Mouse (Mus musculus) midbrain, embryonic 11.5 days (tissue): ENCODE measurements around the gene Phldb2. TPM values are rescaled to one million over a fixed set of nuclear protein-coding genes. Genes with fewer than 3 reads are reported as not detected.
A peak's percentile ranks its signal among the peaks of the same experiment; 100 is the strongest.

Experiments used
- ATAC-seq: fragments of 200-750 bp; cut with Nextera tagmentation; 2 replicates; pipeline ENCODE4 v1.8.0; 2017; ENCODE audit warnings: moderate TSS enrichment, moderate library complexity; ENCODE audit not compliant: low FRiP score
- DNase-seq: peaks from one replicate; pipeline ENCODE4 v3.0.0; 2015; ENCODE audit warnings: low spot score; ENCODE audit errors: missing footprints
- H3K27ac ChIP-seq: fragments of 300-500 bp; sonication (generic); 2 replicates; pipeline ENCODE4 v1.5.1; 2014; ENCODE audit warnings: low read depth, low read length
- H3K27me3 ChIP-seq: fragments of 300-500 bp; sonication (generic); 2 replicates; pipeline ENCODE4 v1.6.1; 2014; ENCODE audit warnings: mild to moderate bottlenecking, low read length, moderate library complexity, mixed read lengths; ENCODE audit not compliant: control insufficient read depth, insufficient read depth
- H3K36me3 ChIP-seq: fragments of 300-500 bp; sonication (generic); 2 replicates; pipeline ENCODE4 v1.6.1; 2014; ENCODE audit warnings: mild to moderate bottlenecking, low read length, moderate library complexity, mixed read lengths; ENCODE audit not compliant: control insufficient read depth, insufficient read depth
- H3K4me1 ChIP-seq: fragments of 300-500 bp; sonication (generic); 2 replicates; pipeline ENCODE4 v1.6.1; 2014; ENCODE audit warnings: low read length; ENCODE audit not compliant: control insufficient read depth, insufficient read depth
- H3K4me2 ChIP-seq: fragments of 300-500 bp; sonication (generic); 2 replicates; pipeline ENCODE4 v1.6.1; 2014; ENCODE audit warnings: mild to moderate bottlenecking, moderate library complexity
- H3K4me3 ChIP-seq: fragments of 300-500 bp; sonication (generic); 2 replicates; pipeline ENCODE4 v1.5.1; 2014; ENCODE audit warnings: low read depth, low read length
- H3K9ac ChIP-seq: fragments of 300-500 bp; sonication (generic); 2 replicates; pipeline ENCODE4 v1.6.1; 2014; ENCODE audit warnings: low read length
- H3K9me3 ChIP-seq: fragments of 300-500 bp; sonication (generic); 2 replicates; pipeline ENCODE4 v1.6.1; 2016; ENCODE audit warnings: low read length; ENCODE audit not compliant: control insufficient read depth
- WGBS: fragments of 180-500 bp; shearing (Covaris S2); extraction: QIAGEN DNeasy Blood & Tissue Kit; methylation state at CpG from one replicate; pipeline ENCODE4 v1.1.7; 2014; 5-methylcytosine and 5-hydroxymethylcytosine counted together
- polyA plus RNA-seq: library from polyadenylated mRNA; unstranded; fragments of >200 nt; fragmentation: Nextera tagmentation; extraction: Ambion mirVana; gene quantifications from 2 replicates; pipeline ENCODE4 v1.2.1, GENCODE M21; 2014

The Phldb2 gene
- polyA plus RNA-seq, 1 experiment from 2014 or later = 28.2 TPM

DNA sequence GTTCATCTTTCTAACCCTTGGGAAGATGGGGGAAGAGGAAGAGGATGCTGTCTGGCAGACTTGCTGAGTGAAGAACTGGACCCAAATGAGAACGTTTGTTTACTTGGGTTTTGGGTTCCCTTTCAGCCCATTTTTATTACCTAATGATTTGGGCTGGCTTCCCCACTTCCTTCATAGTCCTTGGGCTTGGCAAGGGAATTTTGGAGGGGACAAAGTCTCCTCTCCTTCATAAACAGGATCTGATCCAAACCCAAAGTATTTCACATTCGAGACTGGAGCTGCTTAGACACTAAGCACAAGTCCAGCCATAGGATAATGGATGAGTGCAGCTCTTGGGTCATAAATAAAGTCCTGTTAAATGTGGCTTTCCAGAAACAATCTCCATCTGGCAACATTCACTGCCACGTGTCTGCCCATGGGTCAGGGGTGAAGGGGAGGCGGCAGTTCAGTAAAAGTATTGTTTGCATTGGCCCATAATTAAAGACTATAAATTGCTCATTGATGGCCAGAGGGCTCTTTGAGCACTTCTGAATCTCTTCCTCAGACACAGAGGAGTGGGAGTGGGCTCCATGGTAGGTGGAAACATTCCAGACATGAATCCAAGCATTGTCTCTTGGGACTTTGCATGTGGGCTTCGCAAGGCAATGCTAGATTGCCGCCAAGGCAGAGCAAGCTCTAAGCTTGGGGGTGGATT is 29.5 kb downstream of the Phldb2 start:
- no peaks in the 10 kb centered on the region for H3K36me3 ChIP-seq
- no peaks in the 10 kb centered on the region for H3K27me3 ChIP-seq
- no peak overlapping the region for H3K27ac ChIP-seq
- H3K4me1 ChIP-seq = no peaks in the 10 kb centered on the region
- no peaks in the 10 kb centered on the region for H3K9me3 ChIP-seq
- no peak overlapping the region for H3K4me2 ChIP-seq
- no peak overlapping the region for H3K4me3 ChIP-seq
- no peak overlapping the region for H3K9ac ChIP-seq
- DNase-seq (no peak), ATAC-seq (no peak)
- 84% methylated on average over 6 of the region's 6 CpGs for WGBS

DNA sequence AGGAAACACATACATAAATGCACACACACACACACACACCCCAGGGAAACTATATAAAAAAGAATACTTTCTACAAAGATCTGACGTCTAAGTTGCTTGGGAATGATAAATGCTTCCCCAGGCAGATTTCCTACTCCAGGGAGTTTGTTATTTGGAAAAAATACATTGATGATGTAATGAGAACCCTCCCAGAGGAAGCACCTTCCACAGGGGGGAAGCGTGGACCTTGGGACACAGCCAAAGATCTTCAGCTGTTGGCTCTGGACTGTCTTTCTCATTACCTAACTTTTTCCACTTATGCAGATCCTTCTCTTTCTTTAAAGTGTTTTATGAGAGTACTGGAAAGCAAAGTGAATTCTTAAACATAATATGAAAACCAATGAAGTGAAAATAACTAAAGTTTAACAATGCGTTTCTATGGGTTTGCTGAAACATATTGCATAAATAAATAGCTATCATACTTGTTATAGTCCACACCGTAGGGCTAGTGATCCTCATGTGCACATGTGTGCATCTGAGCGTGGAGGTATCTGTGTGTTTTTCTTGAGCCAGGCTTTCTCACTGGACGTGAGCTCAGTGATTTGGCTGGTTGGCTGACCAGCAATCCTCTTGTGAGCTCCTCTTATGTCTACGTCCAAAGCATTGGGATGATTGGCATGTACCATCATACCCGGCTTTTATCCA is 30.7 kb downstream of the Phldb2 start:
- H3K27ac ChIP-seq = no peak overlapping the region
- no peaks in the 10 kb centered on the region for H3K9me3 ChIP-seq
- no peaks in the 10 kb centered on the region for H3K4me1 ChIP-seq
- no peaks in the 10 kb centered on the region for H3K36me3 ChIP-seq
- H3K4me2 ChIP-seq = no peak overlapping the region
- ATAC-seq = no peak
- no peaks in the 10 kb centered on the region for H3K27me3 ChIP-seq
- WGBS = 85% methylated on average over 8 of the region's 8 CpGs
- H3K9ac ChIP-seq = no peak overlapping the region
- no peak overlapping the region for H3K4me3 ChIP-seq
- no peak for DNase-seq

DNA sequence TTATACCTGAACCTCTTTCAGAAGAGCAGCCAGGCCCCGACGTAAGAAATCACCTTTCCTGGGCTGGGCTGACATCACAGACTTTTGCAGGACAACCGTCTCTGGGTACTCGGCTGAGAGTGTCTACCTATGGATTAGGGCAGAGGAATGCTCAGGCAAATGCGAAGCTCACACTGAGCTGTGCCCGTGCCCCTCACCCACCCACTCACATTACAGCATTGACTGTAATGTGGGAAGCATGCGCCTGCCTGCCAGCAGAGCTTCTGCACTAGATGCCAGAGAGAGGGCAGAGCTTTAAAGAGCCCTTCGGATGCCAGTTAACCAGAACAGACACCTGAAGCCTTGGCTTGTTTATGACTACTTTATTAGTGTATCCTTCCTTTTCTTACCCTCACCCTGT is 33.8 kb downstream of the Phldb2 start:
- ATAC-seq = no peak
- Histone ChIP-seq H3K27ac (no peak overlapping the region), H3K9ac (no peak overlapping the region), H3K4me3 (no peak overlapping the region), H3K9me3 (no peaks in the 10 kb centered on the region), H3K27me3 (no peaks in the 10 kb centered on the region), H3K4me1 (no peaks in the 10 kb centered on the region), H3K36me3 (no peaks in the 10 kb centered on the region), H3K4me2 (no peak overlapping the region)
- no peak for DNase-seq
- 77% methylated on average over 8 of the region's 8 CpGs for WGBS

DNA sequence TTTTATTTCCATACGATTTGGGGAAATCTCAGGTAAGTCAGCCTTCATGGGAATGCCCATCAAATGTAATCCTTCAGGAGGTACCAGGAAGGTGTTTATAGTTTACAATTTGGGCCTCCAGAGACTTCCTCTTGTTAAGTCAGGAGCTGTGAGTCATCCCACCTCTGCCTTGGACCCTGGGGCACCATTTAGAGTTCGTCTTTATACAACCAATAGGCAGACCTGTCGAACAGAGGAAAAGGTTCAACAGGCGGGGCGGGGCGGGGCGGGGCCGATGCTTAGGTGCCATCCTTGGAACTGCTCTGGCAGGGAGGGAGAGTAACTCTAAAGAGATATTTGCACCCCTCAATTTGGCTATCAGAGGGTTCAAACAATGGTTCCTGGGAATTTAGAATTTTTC is 49.8 kb downstream of the Phldb2 start:
- no peaks in the 10 kb centered on the region for H3K9me3 ChIP-seq
- H3K4me1 ChIP-seq = no peaks in the 10 kb centered on the region
- no peak overlapping the region for H3K27ac ChIP-seq
- H3K36me3 ChIP-seq = no peaks in the 10 kb centered on the region
- no peak overlapping the region for H3K4me2 ChIP-seq
- no peak overlapping the region for H3K9ac ChIP-seq
- no peak overlapping the region for H3K4me3 ChIP-seq
- ATAC-seq (no peak), DNase-seq (no peak)
- no peaks in the 10 kb centered on the region for H3K27me3 ChIP-seq
- WGBS = 90% methylated on average over 8 of the region's 8 CpGs

DNA sequence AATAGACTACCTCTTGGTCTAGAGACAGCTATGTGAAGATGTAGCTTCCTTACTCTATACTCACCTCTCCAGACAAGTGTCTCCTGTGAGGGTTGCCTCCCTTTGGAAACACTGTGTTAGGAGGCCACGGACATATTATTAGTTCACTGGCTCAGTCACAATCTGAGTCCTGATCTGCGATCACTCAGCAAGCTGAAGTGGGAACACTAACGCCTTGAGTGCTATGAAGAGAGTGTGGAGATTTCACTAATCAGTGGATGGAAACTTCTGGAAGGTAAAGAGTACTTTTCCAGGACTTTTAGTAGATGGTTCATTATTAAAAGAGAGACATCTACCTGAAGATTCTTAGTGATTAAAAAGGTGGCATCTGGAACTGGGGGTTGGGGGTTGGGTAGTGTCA is 54.9 kb downstream of the Phldb2 start:
- WGBS = 86% methylated on average over 3 of the region's 3 CpGs
- no peaks in the 10 kb centered on the region for H3K27me3 ChIP-seq
- H3K4me3 ChIP-seq = no peak overlapping the region
- ATAC-seq = no peak
- H3K9me3 ChIP-seq = no peaks in the 10 kb centered on the region
- H3K4me1 ChIP-seq = no peaks in the 10 kb centered on the region
- DNase-seq = no peak
- no peak overlapping the region for H3K27ac ChIP-seq
- H3K9ac ChIP-seq = no peak overlapping the region
- no peak overlapping the region for H3K4me2 ChIP-seq
- H3K36me3 ChIP-seq = no peaks in the 10 kb centered on the region

DNA sequence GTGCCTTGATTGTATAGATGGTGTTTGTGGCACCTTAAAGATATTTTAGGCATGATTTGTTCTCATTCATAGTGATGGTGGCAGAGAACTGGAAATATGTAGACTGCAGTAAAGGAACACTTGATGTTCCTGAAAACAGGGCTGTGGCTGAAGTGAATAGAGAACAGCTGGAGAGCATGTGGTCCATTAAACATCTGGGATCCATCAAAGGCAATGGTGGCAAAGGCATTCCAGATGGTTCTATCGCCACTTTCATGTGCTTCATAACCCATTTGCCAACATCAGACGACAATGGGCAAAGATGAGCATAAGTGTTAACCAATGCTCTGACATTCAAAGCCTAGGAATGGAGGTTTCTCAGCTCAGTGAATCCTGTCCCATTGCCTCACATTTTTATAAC is 56.8 kb downstream of the Phldb2 start:
- Histone ChIP-seq H3K9ac (no peak overlapping the region), H3K27me3 (no peaks in the 10 kb centered on the region), H3K4me1 (no peaks in the 10 kb centered on the region), H3K36me3 (no peaks in the 10 kb centered on the region), H3K27ac (no peak overlapping the region), H3K9me3 (no peaks in the 10 kb centered on the region), H3K4me3 (no peak overlapping the region), H3K4me2 (no peak overlapping the region)
- ATAC-seq (no peak), DNase-seq (no peak)
- WGBS = 80% methylated on average over 2 of the region's 2 CpGs

DNA sequence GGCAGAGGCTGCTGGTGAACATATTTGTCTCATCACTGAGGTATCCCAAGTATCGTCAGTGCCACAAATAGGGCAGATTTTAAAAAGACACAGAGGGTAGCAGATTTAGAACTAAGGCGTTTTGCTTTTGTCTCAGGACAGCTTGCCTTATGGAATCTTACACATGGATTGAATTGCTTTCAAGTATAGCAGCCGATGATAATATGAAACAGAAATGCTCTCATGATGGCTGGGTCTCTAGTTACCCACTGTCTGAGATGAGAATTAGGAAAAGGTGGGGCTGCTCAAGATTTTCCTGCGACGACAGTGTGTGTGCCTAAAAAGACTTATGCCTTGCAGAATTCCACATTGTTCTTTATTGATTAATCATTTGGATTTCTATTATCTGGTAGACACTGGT is 58.4 kb downstream of the Phldb2 start:
- H3K4me1 ChIP-seq = no peaks in the 10 kb centered on the region
- 79% methylated on average over 5 of the region's 5 CpGs for WGBS
- H3K9ac ChIP-seq = no peak overlapping the region
- H3K27me3 ChIP-seq = no peaks in the 10 kb centered on the region
- DNase-seq = no peak
- no peak overlapping the region for H3K27ac ChIP-seq
- ATAC-seq = no peak
- no peak overlapping the region for H3K4me3 ChIP-seq
- no peaks in the 10 kb centered on the region for H3K9me3 ChIP-seq
- no peaks in the 10 kb centered on the region for H3K36me3 ChIP-seq
- H3K4me2 ChIP-seq = no peak overlapping the region

DNA sequence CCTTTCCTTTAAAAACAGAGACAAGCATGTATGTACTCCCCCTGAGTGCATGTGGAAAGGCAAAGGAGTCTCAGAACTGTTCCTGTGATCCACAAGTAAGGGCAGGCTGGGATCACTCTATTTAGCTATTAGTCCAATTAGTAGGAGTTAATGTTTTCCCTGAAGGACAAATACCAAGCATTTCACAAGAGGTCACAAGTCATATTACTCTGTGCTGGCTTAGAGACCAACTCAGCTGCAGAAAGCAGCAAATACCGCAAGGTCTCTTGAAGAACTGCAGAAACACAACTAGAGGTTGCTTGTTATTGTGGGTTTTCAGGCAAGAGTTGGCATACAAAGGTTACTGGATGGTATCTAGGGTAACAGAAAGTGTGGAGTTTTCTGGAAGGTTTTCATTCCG is 59.6 kb downstream of the Phldb2 start:
- no peak overlapping the region for H3K9ac ChIP-seq
- no peaks in the 10 kb centered on the region for H3K27me3 ChIP-seq
- no peak for ATAC-seq
- WGBS = 97% methylated on average over 2 of the region's 2 CpGs
- H3K27ac ChIP-seq = no peak overlapping the region
- H3K4me2 ChIP-seq = no peak overlapping the region
- no peak for DNase-seq
- no peaks in the 10 kb centered on the region for H3K36me3 ChIP-seq
- H3K4me3 ChIP-seq = no peak overlapping the region
- no peaks in the 10 kb centered on the region for H3K9me3 ChIP-seq
- H3K4me1 ChIP-seq = no peaks in the 10 kb centered on the region

DNA sequence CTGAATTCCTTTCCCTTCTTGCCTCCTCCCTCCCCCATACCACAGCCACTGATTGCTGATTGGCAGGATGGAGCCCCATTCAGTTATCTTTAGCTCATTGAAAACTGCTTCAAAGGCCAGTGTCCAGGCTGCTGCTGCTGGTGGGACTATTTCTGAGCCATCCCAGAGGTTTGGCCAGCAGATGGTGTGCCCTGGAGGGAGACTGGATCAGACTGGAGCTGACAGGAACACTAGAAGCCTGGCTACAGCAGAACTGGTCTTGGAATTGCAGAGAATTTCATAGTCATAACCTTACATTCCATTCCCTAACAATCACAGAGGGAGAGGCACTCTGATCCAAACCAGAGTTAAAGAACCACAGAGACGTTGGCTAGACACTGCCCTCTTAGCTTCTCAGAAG is 60.5 kb downstream of the Phldb2 start:
- Histone ChIP-seq H3K4me3 (no peak overlapping the region), H3K9ac (no peak overlapping the region), H3K9me3 (no peaks in the 10 kb centered on the region), H3K27ac (no peak overlapping the region), H3K27me3 (no peaks in the 10 kb centered on the region), H3K36me3 (no peaks in the 10 kb centered on the region), H3K4me1 (no peaks in the 10 kb centered on the region), H3K4me2 (no peak overlapping the region)
- ATAC-seq (0 out of 2 replicates have a peak, but pooled peaks have one; percentile 16), DNase-seq (peak; percentile 84)
- 50% methylated on average over 1 of the region's 1 CpGs for WGBS
